Mouse (Mus musculus) bone marrow macrophage, adult 2 months (primary cell): ENCODE measurements around the gene Tex36.

Source experiments
- CTCF ChIP-seq: IDR thresholded peaks from 2 replicates; pipeline ENCODE4 v1.5.1; 2012; ENCODE audit warnings: low read depth, mild to moderate bottlenecking, low read length, moderate library complexity
- POLR2A ChIP-seq: IDR thresholded peaks from 2 replicates; pipeline ENCODE4 v1.6.1; 2012; ENCODE audit warnings: mild to moderate bottlenecking, low read depth, low read length, borderline replicate concordance

- TF ChIP-seq CTCF (no peak), POLR2A (no peak)
Observed at GRCm38 (mm10) chr7:133563175-133563824, 38.7 kb downstream of the Tex36 start.
